Mouse (Mus musculus) B cell, adult 2 months (primary cell): ENCODE data around the gene Phf5a.

ENCODE experiments used
- DNase-seq, 2 experiments: peaks; one replicate each; pipeline ENCODE4 v3.0.0; 2022

The Phf5a gene

DNA sequence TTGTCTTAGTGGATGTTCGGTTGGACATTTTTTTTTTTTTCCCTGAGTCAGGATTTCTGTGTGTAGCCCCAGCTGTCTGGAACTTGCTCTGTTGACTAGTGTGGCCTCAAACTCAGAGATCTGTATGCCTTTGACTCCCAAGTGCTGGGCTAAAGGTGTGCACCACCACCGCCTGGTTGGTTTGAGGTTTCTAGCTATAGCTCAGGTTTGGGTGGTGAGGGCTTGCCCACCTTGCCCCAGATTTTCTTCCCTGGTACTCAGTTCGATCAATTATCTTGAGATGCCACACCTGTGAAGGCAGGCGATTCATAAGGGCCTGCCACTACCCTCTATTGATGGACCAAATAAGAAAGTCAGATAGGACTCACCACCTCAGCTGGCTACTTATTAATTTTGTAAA is 24.6 kb downstream of the Phf5a start:
- no peak for DNase-seq

- DNase-seq, result no peak
Measured at GRCm38 (mm10) chr15:81846755-81847154, 25.0 kb downstream of the Phf5a start.

GRCm38 (mm10) chr15:81845724-81846123 is 26.0 kb downstream of the Phf5a start:
- DNase-seq, result no peak

DNA sequence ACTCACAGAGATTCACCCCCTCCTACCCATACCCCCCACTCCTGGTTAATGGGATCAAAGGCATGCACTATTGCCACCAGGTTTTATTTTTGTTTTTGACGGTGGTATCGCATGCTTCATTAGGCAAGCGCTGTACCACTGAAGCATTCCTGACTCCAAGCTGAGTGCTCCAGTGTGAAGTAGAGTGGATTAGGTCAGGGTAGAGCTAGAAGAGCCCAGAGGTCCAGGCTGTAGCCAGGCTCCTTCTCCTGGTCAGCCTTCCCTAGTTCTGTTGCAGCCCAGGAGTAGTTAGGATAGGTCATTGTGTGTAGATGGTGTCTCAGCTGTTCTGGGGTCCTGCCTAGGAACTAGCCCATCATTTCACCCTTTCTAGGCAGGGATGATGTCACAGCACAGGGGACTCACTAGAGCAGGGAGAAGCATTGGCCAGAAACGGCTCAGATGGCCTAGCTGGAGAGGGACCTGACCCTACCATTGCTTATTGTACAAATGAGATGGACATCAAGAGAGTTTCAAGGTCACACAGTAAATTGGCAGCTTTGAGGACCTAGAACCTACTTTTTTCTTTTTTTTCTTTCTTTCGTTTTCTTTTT is 26.6 kb downstream of the Phf5a start:
- DNase-seq, result no peak

DNA sequence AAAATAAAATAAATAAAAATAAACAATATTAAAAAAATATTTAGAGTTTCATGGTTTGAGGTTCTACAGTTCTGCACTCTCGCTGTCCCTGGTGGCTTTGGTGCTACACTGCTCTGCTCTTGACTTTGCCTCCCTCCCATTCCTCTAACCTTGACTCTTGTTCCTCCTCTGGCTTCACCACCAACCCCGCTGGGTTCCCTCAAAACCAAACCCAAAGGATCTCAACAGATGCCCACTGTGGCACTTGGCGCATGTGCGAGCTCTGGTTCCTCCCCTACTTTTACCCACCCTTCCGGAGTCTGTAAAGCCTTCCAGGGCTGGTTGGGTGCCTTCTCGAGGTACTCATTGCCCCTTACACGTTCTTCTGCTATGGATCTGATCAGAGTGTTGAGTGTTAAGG is 29.4 kb downstream of the Phf5a start:
- no peak for DNase-seq

DNA sequence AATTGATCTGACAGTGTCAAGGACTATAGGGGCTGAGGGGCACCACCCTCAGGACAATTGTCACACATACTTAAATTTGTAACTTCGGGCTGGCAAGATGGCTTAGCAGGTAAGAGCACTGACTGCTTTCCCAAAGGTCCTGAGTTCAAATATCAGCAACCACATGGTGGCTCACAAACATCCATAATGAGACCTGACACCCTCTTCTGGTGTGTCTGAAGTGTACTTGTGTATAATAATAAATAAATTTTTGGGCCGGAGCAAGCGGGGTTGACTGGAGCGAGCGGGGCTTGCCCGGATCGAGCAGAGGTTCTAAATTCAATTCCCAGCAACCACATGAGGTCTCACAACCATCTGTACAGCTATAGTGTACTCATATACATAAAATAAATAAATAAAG is 31.4 kb downstream of the Phf5a start:
- no peak for DNase-seq

DNA sequence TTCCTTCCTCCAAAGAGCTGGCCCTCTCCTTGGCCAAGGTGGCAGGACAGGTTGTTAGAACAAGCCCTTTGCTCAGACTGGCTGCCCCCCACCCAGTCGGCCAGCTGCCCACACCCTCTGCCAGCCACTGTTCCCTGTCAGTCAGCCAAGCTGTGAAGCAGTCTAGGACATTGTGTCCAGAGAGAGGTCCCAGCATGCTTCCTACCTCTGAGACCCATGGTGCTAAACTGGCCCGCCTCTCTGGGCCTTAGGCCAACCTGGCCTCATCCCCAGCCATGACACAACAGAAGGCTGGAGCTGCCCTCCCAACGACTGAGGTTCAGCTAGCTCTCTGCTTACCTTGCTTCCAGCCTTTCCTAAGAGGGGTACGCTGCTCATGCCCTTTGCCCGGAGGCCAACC is 32.1 kb downstream of the Phf5a start:
- DNase-seq, result no peak

- DNase-seq, result no peak
Measured at GRCm38 (mm10) chr15:81838554-81839235, 33.0 kb downstream of the Phf5a start.

DNA sequence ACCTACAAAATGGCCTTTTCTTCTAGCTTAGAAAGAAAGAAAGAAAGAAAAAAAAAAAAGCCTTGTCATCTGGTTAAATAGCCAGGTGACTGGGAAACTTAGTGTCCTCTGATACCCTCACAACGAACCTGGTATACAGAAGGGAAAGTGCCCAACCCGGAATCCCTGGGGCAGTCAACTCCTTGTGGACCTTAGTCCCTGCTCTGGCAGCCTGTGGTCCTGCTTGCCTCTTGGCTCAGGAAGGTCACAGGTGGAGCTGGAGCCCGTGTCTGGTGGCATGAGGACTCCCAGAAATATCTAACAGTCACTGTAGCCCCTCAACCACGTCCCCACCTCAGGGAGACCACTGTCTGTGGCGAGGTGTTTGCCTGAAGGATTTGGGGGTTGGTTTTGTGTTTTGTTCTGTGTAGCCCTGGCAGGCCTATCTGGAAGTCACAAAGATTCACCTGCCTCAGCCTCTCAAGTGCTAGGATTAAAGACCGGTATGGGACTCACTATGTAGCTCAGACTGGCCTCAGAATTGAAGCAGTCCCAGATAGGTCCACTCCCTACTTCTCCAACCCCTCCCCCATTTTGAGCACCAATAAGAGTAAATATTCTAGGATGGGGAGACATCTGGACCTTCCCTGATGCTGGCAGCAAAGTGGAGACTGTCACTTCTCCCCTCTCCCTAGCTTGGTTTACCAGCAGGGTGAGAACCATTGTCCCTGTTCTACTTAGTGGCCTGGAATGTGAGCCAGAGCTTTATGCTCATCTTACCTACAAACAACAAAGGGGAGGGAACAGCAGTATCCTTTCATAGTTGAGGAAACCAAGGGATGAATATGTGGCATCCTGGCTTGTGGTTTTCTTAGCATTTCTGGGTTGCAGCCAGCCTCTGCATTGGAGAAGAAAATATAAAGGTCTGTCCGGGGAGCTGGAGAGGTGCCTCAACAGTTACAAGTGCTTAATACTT is 34.5 kb downstream of the Phf5a start:
- no peak for DNase-seq

DNA sequence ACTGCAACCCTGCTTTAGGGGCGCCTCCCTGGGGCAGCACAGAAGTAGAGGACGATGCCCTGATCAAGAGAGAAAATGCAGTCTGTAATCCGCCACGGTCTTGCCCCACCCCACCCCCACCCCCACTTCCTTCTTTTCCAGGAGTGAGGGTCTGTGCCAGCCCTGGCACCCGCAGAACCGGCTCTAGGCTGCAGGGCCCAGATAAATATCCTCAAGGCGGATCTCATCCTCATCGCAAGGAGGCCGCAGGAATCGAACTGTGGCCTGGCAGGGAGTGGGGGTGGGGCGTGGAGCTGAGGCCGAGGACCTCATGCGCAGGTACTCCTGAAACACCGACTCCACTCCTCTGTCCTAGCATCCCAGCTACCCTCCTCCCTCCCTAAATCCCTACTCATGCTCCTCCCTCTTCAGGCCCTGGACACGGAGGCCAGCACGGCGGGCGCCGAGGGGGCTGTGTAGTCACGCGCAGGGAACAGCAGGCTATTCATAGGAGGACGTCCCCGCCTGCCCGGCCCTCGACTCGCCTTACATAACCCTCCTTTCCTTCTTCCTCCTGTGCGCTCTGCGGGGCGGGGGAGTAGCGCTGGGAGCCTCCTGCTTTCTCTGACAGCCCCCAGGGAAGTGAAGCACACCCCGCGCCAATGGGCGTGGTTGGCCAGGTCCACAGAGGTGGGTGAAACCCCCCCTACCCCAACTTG is 35.4 kb downstream of the Phf5a start:
- peak; percentile 25 to 29 for DNase-seq

GRCm38 (mm10) chr15:81835007-81835880 is 36.5 kb downstream of the Phf5a start:
- no peak for DNase-seq

- no peak for DNase-seq
Measured at GRCm38 (mm10) chr15:81834171-81834841, 37.4 kb downstream of the Phf5a start.

- DNase-seq, result no peak
Measured at GRCm38 (mm10) chr15:81833481-81833880, 38.2 kb downstream of the Phf5a start.

- no peak for DNase-seq
Measured at GRCm38 (mm10) chr15:81832219-81832618, 39.5 kb downstream of the Phf5a start.

DNA sequence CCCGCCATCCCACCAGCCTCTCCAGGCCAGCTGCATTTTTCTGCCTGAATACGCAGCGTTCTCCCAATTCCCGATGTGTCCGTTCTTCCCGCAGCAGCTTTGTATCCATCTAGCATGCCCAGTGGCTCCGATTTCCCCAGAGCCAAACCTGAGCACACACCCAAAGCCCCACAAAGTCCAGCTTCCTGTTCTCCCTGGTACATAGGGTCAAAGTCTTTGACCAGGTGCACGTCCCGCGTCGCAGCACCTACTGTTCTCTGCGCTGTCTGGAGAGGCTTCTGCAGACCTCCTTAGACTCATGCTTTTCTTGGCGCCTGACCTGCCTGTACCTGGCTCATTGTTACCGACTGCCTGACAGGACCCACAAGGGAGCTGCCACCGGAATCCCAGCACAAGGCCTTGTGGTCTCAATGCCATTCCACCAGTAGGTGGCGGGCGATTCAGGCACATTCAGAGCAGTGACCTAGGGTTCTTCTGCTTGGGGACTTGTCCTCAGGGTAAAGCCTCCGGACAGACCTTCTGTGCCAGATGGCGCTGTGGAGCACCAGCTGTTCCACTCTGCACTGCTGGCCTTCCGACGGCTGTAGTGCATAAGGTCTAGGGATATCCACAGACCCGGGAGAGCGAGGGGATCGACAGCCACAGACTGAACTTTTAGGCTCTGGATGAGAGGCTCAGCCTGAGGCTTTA is 40.4 kb downstream of the Phf5a start:
- DNase-seq, result peak; percentile 90 to 92

GRCm38 (mm10) chr15:81830530-81830929 is 41.2 kb downstream of the Phf5a start:
- no peak for DNase-seq

DNA sequence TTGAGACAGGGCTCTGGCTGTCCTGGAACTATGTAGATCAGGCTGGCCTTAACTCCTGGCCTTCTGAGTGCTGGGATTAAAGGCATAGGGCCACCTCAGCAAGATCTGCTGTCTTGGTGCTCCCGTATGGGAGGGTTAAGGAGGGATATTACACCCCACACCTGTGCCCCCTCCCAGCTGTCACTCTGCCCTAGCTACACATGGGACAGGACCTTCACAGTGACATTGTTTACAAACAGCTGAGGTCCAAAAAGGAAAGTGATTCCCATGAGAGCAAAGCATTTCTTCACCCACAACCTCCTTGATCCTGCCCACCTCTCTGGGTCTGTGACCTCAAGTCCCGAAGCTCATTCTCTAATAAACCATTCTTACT is 42.5 kb downstream of the Phf5a start:
- DNase-seq, result no peak

GRCm38 (mm10) chr15:81828426-81829207 is 43.1 kb downstream of the Phf5a start:
- DNase-seq, result no peak

GRCm38 (mm10) chr15:81824832-81825231 is 46.9 kb downstream of the Phf5a start:
- DNase-seq, result no peak

DNA sequence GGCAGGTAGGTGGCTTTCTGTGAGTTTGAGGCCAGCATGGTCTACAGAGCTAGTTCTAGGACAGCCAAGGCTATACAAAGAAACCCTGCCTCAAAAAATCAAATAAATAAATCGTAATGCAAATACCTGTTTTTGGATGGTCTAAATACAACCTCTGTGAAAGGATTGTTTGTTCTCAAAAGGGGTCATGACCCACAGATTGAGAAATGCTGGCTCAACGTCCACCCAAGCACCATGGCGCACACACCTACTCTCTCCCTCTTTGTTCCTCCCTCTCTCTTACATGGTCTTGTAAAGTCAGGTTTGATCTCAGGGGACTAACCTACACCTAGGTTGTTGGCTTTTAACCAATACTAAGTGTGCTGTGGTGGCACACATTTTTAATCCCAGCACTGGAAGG is 49.1 kb downstream of the Phf5a start:
- DNase-seq, result no peak
